Mouse (Mus musculus) midbrain, embryonic 12.5 days (tissue): ENCODE measurements around the gene Dnase1l3. TPM values are rescaled to one million over a fixed set of nuclear protein-coding genes. Genes with fewer than 3 reads are reported as not detected.

Source experiments
- ATAC-seq: fragments of 200-750 bp; cut with Nextera tagmentation; 2 replicates; pipeline ENCODE4 v1.8.0; 2017; ENCODE audit warnings: low read depth, moderate TSS enrichment, moderate library complexity; ENCODE audit not compliant: low FRiP score
- H3K27ac ChIP-seq: fragments of 300-500 bp; sonication (generic); replicated peaks from 2 replicates; pipeline ENCODE4 v1.5.1; 2016; ENCODE audit warnings: mild to moderate bottlenecking
- H3K27me3 ChIP-seq: fragments of 300-500 bp; sonication (generic); 2 replicates; pipeline ENCODE4 v1.6.1; 2016; ENCODE audit warnings: mild to moderate bottlenecking
- H3K36me3 ChIP-seq: fragments of 300-500 bp; sonication (generic); 2 replicates; pipeline ENCODE4 v1.6.1; 2016
- H3K4me1 ChIP-seq: fragments of 300-500 bp; sonication (generic); 2 replicates; pipeline ENCODE4 v1.6.1; 2016
- H3K4me2 ChIP-seq: fragments of 300-500 bp; sonication (generic); replicated peaks from 2 replicates; pipeline ENCODE4 v1.6.1; 2016; ENCODE audit warnings: mild to moderate bottlenecking, moderate library complexity
- H3K4me3 ChIP-seq: fragments of 300-500 bp; sonication (generic); 2 replicates; pipeline ENCODE4 v1.5.1; 2016; ENCODE audit warnings: mild to moderate bottlenecking
- H3K9ac ChIP-seq: fragments of 300-500 bp; sonication (generic); replicated peaks from 2 replicates; pipeline ENCODE4 v1.6.1; 2016; ENCODE audit warnings: mild to moderate bottlenecking, moderate library complexity
- H3K9me3 ChIP-seq: fragments of 300-500 bp; sonication (generic); 2 replicates; pipeline ENCODE4 v1.6.1; 2016; ENCODE audit warnings: mild to moderate bottlenecking
- WGBS: fragments of 180-500 bp; shearing (Covaris S2); methylation state at CpG from one replicate; pipeline ENCODE4 v1.1.7; 2016; 5-methylcytosine and 5-hydroxymethylcytosine counted together
- polyA plus RNA-seq: library from polyadenylated mRNA; unstranded; fragments of >200 nt; fragmentation: Nextera tagmentation; extraction: Ambion mirVana; gene quantifications from 2 replicates; pipeline ENCODE4 v1.2.1, GENCODE M21; 2016

Dnase1l3 gene
- polyA plus RNA-seq, 1 experiment from 2014 or later: 0.05 TPM

DNA sequence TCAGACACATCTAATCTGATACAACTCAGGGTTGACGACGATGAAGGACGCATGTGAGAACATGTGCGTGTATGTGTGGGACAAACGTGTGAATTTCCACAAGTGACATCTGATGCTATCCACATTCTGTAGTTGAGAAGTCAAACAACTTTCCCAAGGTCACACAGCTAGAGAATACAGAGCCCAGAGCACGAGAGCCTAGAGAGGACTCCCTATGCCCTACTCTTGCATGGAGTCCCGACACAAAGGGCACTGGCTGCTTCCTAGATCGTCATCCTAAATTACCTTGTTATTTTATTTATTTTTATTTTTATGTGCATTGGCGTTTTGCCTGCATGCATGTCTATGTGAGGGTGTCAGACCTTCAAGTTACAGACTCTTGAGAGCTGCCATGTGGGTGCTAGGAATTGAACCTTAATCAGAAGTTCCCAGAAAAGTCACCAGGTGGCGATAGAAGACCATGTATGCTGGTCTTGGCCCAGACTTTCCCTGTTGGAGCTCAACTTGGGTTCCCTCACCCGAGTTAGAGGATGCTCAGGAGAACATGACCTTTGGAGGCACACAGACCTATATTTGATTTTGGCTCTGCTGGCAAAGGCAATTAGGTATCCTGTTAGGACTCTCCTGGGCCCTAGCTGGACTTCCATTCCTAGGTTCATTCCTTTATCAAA lies 30.0 kb downstream of the Dnase1l3 start:
- peak; percentile 50; the same call in 1 of the 2 replicates for ATAC-seq
- H3K36me3 ChIP-seq: no peaks in the 10 kb centered on the region
- WGBS: 56% methylated on average over 11 of the region's 11 CpGs
- H3K9ac ChIP-seq: no peak overlapping the region
- H3K4me3 ChIP-seq: no peak overlapping the region
- no peaks in the 10 kb centered on the region for H3K9me3 ChIP-seq
- H3K4me1 ChIP-seq: no peaks in the 10 kb centered on the region
- no peaks in the 10 kb centered on the region for H3K27me3 ChIP-seq
- H3K4me2 ChIP-seq: no peak overlapping the region
- no peak overlapping the region for H3K27ac ChIP-seq

GRCm38 (mm10) chr14:7963160-7963559 lies 31.2 kb downstream of the Dnase1l3 start:
- no peaks in the 10 kb centered on the region for H3K36me3 ChIP-seq
- H3K4me3 ChIP-seq: no peak overlapping the region
- no peaks in the 10 kb centered on the region for H3K4me1 ChIP-seq
- H3K9ac ChIP-seq: no peak overlapping the region
- no peak overlapping the region for H3K27ac ChIP-seq
- ATAC-seq: no peak
- 74% methylated on average over 7 of the region's 7 CpGs for WGBS
- no peaks in the 10 kb centered on the region for H3K27me3 ChIP-seq
- H3K9me3 ChIP-seq: no peaks in the 10 kb centered on the region
- no peak overlapping the region for H3K4me2 ChIP-seq

GRCm38 (mm10) chr14:7962626-7963025 lies 31.7 kb downstream of the Dnase1l3 start:
- H3K36me3 ChIP-seq: no peaks in the 10 kb centered on the region
- H3K27ac ChIP-seq: no peak overlapping the region
- no peak for ATAC-seq
- no peaks in the 10 kb centered on the region for H3K4me1 ChIP-seq
- H3K9ac ChIP-seq: no peak overlapping the region
- no peak overlapping the region for H3K4me2 ChIP-seq
- no peak overlapping the region for H3K4me3 ChIP-seq
- H3K9me3 ChIP-seq: no peaks in the 10 kb centered on the region
- H3K27me3 ChIP-seq: no peaks in the 10 kb centered on the region
- WGBS: 80% methylated on average over 2 of the region's 2 CpGs

GRCm38 (mm10) chr14:7961714-7962113 lies 32.7 kb downstream of the Dnase1l3 start:
- Histone ChIP-seq H3K9me3 (no peaks in the 10 kb centered on the region), H3K27ac (no peak overlapping the region), H3K4me1 (peaks cover 7% of the 10 kb centered on the region), H3K36me3 (no peaks in the 10 kb centered on the region), H3K9ac (no peak overlapping the region), H3K4me3 (no peak overlapping the region), H3K27me3 (no peaks in the 10 kb centered on the region), H3K4me2 (no peak overlapping the region)
- 83% methylated on average over 5 of the region's 5 CpGs for WGBS
- ATAC-seq: no peak

DNA sequence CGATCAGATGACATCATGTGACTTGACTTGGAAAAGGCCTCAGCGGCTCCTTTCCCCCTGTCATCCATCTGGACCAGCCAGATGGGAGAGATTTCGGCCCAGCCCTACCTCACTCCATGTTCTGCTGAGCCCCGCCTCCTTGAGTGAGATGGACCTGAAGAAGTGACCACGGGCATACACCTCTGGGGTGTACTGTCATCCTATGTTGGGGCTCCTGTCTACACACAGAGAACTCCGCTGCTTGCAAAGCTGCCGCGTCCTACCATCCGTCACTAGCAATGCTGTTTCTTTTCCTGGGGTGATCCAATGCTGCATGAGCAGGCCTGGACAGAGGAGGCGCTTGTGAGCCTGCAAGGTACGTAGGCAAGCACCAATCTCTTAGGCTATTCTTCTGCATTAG lies 33.8 kb downstream of the Dnase1l3 start:
- H3K9ac ChIP-seq: no peak overlapping the region
- 55% methylated on average over 11 of the region's 11 CpGs for WGBS
- no peak overlapping the region for H3K4me3 ChIP-seq
- ATAC-seq: peak; percentile 45; the same call in 1 of the 2 replicates
- H3K4me2 ChIP-seq: no peak overlapping the region
- H3K9me3 ChIP-seq: no peaks in the 10 kb centered on the region
- peaks cover 8% of the 10 kb centered on the region for H3K4me1 ChIP-seq
- no peak overlapping the region for H3K27ac ChIP-seq
- no peaks in the 10 kb centered on the region for H3K27me3 ChIP-seq
- no peaks in the 10 kb centered on the region for H3K36me3 ChIP-seq

- WGBS: 43% methylated on average over 9 of the region's 9 CpGs
Observed at GRCm38 (mm10) chr14:7957049-7957448, 37.3 kb downstream of the Dnase1l3 start, which contains the start of gene Gm45521. Gm45521 (plus strand) TSS chr14:7957288.

DNA sequence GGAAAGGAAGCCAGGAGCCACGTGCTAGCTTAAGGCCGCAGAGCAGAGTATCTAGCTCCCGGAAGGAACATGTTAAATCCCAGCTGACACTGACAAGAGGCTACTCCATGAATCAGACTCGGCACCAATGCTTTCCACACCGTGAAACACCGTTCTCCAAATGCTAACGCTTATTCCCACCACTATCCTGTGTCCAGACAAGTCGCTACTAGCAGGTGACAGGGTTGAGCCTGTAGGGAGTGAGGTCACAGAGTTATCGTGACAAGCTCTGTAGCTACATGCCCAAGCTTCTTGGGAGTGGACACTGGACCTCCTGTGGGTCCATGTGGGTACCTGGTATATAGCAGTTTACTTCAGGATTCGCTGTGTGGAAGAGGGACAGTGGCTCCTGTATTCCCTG lies 37.9 kb downstream of the Dnase1l3 start:
- no peaks in the 10 kb centered on the region for H3K9me3 ChIP-seq
- H3K4me2 ChIP-seq: no peak overlapping the region
- H3K4me3 ChIP-seq: no peak overlapping the region
- no peak for ATAC-seq
- WGBS: 83% methylated on average over 10 of the region's 10 CpGs
- H3K27me3 ChIP-seq: no peaks in the 10 kb centered on the region
- H3K27ac ChIP-seq: no peak overlapping the region
- H3K4me1 ChIP-seq: peaks cover 17% of the 10 kb centered on the region
- H3K36me3 ChIP-seq: no peaks in the 10 kb centered on the region
- no peak overlapping the region for H3K9ac ChIP-seq

More at GRCm38 (mm10) chr14:7957049-7957448, 37.3 kb downstream of the Dnase1l3 start, which contains the start of gene Gm45521:
- Histone ChIP-seq H3K4me1 (peaks cover 17% of the 10 kb centered on the region), H3K27me3 (no peaks in the 10 kb centered on the region), H3K27ac (no peak within 1 kb of the TSS), H3K9ac (no peak within 1 kb of the TSS), H3K4me3 (no peak within 1 kb of the TSS), H3K4me2 (no peak within 1 kb of the TSS), H3K36me3 (no peaks in the 10 kb centered on the region), H3K9me3 (no peaks in the 10 kb centered on the region)
- ATAC-seq: peak; percentile 61

- peaks cover 17% of the 10 kb centered on the region for H3K4me1 ChIP-seq
- H3K36me3 ChIP-seq: peaks cover 19% of the 10 kb centered on the region; the same call in 1 of the 2 replicates
- no peak overlapping the region for H3K4me2 ChIP-seq
- no peak overlapping the region for H3K27ac ChIP-seq
- H3K27me3 ChIP-seq: no peaks in the 10 kb centered on the region
- no peak for ATAC-seq
- WGBS: 35% methylated on average over 6 of the region's 6 CpGs
- H3K9ac ChIP-seq: no peak overlapping the region
- no peaks in the 10 kb centered on the region for H3K9me3 ChIP-seq
- H3K4me3 ChIP-seq: no peak overlapping the region
Observed at GRCm38 (mm10) chr14:7954071-7954471, 40.3 kb downstream of the Dnase1l3 start.

DNA sequence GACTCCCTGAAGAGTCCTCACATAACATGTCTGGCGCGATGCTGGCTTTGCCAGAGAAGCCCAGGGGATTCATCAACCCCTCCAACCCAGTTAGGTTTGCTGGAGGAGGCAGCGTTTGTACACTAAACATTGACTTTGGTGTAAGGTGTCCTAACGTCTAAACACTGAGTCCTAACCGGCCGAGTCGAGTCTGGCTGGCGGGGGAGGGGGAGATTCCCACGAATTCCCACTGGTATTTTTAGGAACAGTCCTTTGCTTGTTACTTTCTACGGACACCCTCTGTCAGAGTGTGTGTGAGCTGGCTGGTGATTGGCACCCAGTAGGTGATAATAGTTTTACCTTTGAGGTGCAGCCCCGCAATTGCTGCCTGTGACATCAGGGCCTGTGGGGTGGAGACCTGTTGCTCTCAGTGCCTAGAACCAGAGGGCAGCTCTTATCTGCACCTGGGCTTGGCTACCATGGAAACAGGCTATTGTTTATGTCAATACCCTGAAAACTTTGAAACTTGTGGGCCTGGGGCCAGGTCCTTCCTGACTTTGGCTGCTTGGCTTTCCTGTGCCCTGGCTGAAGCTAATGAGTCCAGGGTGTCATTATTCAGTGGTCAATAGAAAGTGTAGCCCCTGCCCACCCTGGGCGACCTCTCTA lies 41.6 kb downstream of the Dnase1l3 start:
- ATAC-seq: no peak
- H3K27ac ChIP-seq: no peak overlapping the region
- no peak overlapping the region for H3K9ac ChIP-seq
- no peaks in the 10 kb centered on the region for H3K27me3 ChIP-seq
- no peaks in the 10 kb centered on the region for H3K9me3 ChIP-seq
- WGBS: 36% methylated on average over 12 of the region's 12 CpGs
- peaks cover 17% of the 10 kb centered on the region for H3K4me1 ChIP-seq
- H3K36me3 ChIP-seq: peaks cover 31% of the 10 kb centered on the region; the same call in 1 of the 2 replicates
- H3K4me3 ChIP-seq: no peak overlapping the region
- H3K4me2 ChIP-seq: no peak overlapping the region

DNA sequence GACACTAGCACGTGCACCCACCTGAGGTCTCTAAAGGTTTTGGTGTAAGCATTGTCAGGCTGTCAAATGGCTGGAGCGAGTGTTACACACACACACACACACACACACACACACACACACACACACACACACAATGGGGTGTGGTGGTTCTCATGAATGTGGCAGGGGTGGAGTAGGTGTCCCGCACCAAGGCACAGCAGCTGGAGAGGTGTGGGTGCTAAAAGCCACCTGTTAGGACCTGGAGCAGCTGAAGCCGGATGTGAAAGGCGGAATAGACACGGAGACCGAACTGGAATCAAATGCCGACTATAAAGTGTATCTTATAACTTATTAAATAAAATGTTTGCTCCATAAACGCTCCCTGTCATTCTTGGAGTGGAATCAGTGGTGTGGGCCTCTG lies 43.1 kb downstream of the Dnase1l3 start:
- Histone ChIP-seq H3K9me3 (no peaks in the 10 kb centered on the region), H3K27me3 (no peaks in the 10 kb centered on the region), H3K9ac (no peak overlapping the region), H3K4me2 (no peak overlapping the region), H3K27ac (no peak overlapping the region), H3K36me3 (peaks cover 31% of the 10 kb centered on the region; the same call in 1 of the 2 replicates), H3K4me1 (peaks cover 9% of the 10 kb centered on the region; the same call in 1 of the 2 replicates), H3K4me3 (no peak overlapping the region)
- WGBS: 95% methylated on average over 9 of the region's 9 CpGs
- no peak for ATAC-seq

DNA sequence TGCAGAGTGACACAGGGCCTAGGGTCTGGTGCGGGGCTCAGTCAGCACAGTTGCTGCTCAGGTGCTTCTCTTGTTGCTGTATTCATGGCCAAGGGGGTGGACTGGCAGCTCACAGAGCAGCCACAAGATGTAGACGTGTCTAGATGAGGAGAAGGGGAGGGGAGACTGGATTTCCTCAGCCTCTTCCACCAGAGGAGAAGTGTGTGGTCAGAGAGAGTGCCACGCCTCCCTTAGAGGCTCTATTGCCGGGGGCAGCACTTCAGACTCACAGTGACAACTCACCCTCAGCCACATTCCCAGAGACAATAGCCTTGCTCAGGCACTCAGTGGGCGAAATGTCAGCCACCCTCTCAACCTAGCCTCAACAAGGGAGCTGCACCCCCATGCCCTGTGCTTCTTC lies 49.1 kb downstream of the Dnase1l3 start:
- no peak overlapping the region for H3K27ac ChIP-seq

DNA sequence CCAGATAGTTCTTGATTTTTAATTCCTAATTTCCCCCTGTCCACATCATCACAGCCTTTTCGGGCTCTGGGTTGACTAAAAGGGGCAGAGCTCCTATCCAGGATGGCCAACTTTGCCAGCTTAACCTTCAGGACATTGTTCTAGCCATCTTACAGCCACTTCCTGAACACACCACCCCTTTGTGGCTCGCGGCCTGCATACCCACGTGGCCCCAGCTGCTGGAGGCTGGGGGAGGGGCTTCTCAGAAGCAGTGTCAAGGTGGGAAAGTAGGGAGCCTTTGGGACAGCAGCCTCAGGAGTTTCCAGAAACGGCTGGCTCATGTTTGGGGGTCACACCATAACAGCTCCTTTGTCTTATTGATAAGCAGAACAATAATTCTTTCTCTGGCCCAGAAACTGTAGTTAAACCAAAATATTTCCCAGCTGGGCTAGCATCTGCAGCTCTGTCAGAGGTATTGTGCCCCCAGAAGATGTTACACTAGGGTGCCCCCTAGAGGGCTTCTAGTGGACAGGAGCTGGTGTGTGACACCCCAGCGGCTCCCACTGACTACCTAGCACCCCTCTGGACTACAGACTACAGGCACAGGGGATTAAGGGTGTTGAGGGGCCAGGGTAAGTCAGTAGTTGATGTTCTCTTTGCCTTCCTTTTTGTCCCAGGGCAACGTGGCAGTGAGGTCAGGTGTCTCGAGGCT lies 49.9 kb downstream of the Dnase1l3 start:
- Histone ChIP-seq H3K4me2 (no peak overlapping the region), H3K27ac (no peak overlapping the region), H3K4me3 (no peak overlapping the region), H3K36me3 (peaks cover 49% of the 10 kb centered on the region; the same call in 1 of the 2 replicates), H3K4me1 (no peaks in the 10 kb centered on the region), H3K27me3 (no peaks in the 10 kb centered on the region), H3K9me3 (no peaks in the 10 kb centered on the region), H3K9ac (no peak overlapping the region)
- WGBS: 61% methylated on average over 8 of the region's 8 CpGs
- ATAC-seq: no peak

More for the DNA sequence above, 49.1 kb downstream of the Dnase1l3 start:
- H3K4me2 ChIP-seq: no peak overlapping the region
- no peak for ATAC-seq
- H3K9me3 ChIP-seq: no peaks in the 10 kb centered on the region
- no peaks in the 10 kb centered on the region for H3K27me3 ChIP-seq
- H3K4me3 ChIP-seq: no peak overlapping the region
- H3K36me3 ChIP-seq: peaks cover 50% of the 10 kb centered on the region; the same call in 1 of the 2 replicates
- 82% methylated on average over 5 of the region's 5 CpGs for WGBS
- no peaks in the 10 kb centered on the region for H3K4me1 ChIP-seq
- no peak overlapping the region for H3K9ac ChIP-seq
